Mouse (Mus musculus) midbrain, embryonic 14.5 days (tissue): ENCODE results near the gene Gpr15. TPM values are rescaled to one million over a fixed set of nuclear protein-coding genes. Genes with fewer than 3 reads are reported as not detected.

Experiments used
- ATAC-seq: fragments of 200-750 bp; cut with Nextera tagmentation; 2 replicates; pipeline ENCODE4 v1.8.0; 2017; ENCODE audit warnings: moderate number of reproducible peaks, moderate library complexity; ENCODE audit not compliant: low FRiP score, low TSS enrichment
- DNase-seq: peaks from one replicate; pipeline ENCODE4 v3.0.0-alpha.2; 2015
- H3K27ac ChIP-seq: fragments of 300-500 bp; sonication (generic); replicated peaks from 2 replicates; pipeline ENCODE4 v1.5.1; 2014; ENCODE audit warnings: mild to moderate bottlenecking, low read depth, low read length, moderate library complexity
- H3K27me3 ChIP-seq: fragments of 300-500 bp; sonication (generic); 2 replicates; pipeline ENCODE4 v1.6.1; 2014; ENCODE audit warnings: low read length, control low read depth, mixed read lengths; ENCODE audit not compliant: control insufficient read depth, insufficient read depth
- H3K36me3 ChIP-seq: fragments of 300-500 bp; sonication (generic); 2 replicates; pipeline ENCODE4 v1.6.1; 2014; ENCODE audit warnings: low read length, control low read depth; ENCODE audit not compliant: control insufficient read depth, insufficient read depth
- H3K4me1 ChIP-seq: fragments of 300-500 bp; sonication (generic); 2 replicates; pipeline ENCODE4 v1.6.1; 2014; ENCODE audit warnings: mild to moderate bottlenecking, antibody characterized with exemption, low read length, control low read depth; ENCODE audit not compliant: control insufficient read depth, insufficient read depth
- H3K4me2 ChIP-seq: fragments of 300-500 bp; sonication (generic); 2 replicates; pipeline ENCODE4 v1.6.1; 2014; ENCODE audit warnings: mild to moderate bottlenecking, low read length, moderate library complexity
- H3K4me3 ChIP-seq: fragments of 300-500 bp; sonication (generic); replicated peaks from 2 replicates; pipeline ENCODE4 v1.5.1; 2014; ENCODE audit warnings: low read depth, low read length
- H3K9ac ChIP-seq: fragments of 300-500 bp; sonication (generic); replicated peaks from 2 replicates; pipeline ENCODE4 v1.6.1; 2014; ENCODE audit warnings: mild to moderate bottlenecking, low read length, moderate library complexity
- H3K9me3 ChIP-seq: fragments of 300-500 bp; sonication (generic); 2 replicates; pipeline ENCODE4 v1.6.1; 2016; ENCODE audit warnings: low read length, control low read depth, mixed read lengths; ENCODE audit not compliant: control insufficient read depth
- WGBS: fragments of 180-500 bp; shearing (Covaris S2); extraction: QIAGEN DNeasy Blood & Tissue Kit; methylation state at CpG from one replicate; pipeline ENCODE4 v1.1.7; 2014; 5-methylcytosine and 5-hydroxymethylcytosine counted together
- polyA plus RNA-seq: library from polyadenylated mRNA; unstranded; fragments of >200 nt; fragmentation: Nextera tagmentation; extraction: Ambion mirVana; gene quantifications from 2 replicates; pipeline ENCODE4 v1.2.1, GENCODE M21; 2014

Gene Gpr15
- polyA plus RNA-seq, 1 experiment from 2014 or later: 0.13 TPM

GRCm38 (mm10) chr16:58682870-58683269, 36.0 kb downstream of the Gpr15 start:
- Histone ChIP-seq H3K4me1 (no peaks in the 10 kb centered on the region), H3K9ac (no peak overlapping the region), H3K4me3 (no peak overlapping the region), H3K36me3 (peaks cover 19% of the 10 kb centered on the region), H3K4me2 (no peak overlapping the region), H3K27me3 (no peaks in the 10 kb centered on the region), H3K9me3 (no peaks in the 10 kb centered on the region), H3K27ac (no peak overlapping the region)
- ATAC-seq (no peak), DNase-seq (no peak)
- 82% methylated on average over 7 of the region's 7 CpGs for WGBS

- Histone ChIP-seq H3K4me3 (no peak overlapping the region), H3K36me3 (peaks cover 25% of the 10 kb centered on the region), H3K9ac (no peak overlapping the region), H3K4me2 (no peak overlapping the region), H3K4me1 (no peaks in the 10 kb centered on the region), H3K9me3 (no peaks in the 10 kb centered on the region), H3K27ac (no peak overlapping the region), H3K27me3 (no peaks in the 10 kb centered on the region)
- WGBS: 85% methylated on average over 6 of the region's 6 CpGs
- ATAC-seq (no peak), DNase-seq (no peak)
These were observed 36.8 kb downstream of the Gpr15 start for GRCm38 (mm10) chr16:58682046-58682445.

- Histone ChIP-seq H3K27me3 (no peaks in the 10 kb centered on the region), H3K4me1 (no peaks in the 10 kb centered on the region), H3K36me3 (peaks cover 48% of the 10 kb centered on the region), H3K27ac (no peak overlapping the region), H3K9ac (no peak overlapping the region), H3K4me2 (no peak overlapping the region), H3K9me3 (no peaks in the 10 kb centered on the region), H3K4me3 (no peak overlapping the region)
- ATAC-seq (no peak), DNase-seq (no peak)
- WGBS: 81% methylated on average over 7 of the region's 7 CpGs
These were observed 40.2 kb downstream of the Gpr15 start for GRCm38 (mm10) chr16:58678660-58679059.

DNA sequence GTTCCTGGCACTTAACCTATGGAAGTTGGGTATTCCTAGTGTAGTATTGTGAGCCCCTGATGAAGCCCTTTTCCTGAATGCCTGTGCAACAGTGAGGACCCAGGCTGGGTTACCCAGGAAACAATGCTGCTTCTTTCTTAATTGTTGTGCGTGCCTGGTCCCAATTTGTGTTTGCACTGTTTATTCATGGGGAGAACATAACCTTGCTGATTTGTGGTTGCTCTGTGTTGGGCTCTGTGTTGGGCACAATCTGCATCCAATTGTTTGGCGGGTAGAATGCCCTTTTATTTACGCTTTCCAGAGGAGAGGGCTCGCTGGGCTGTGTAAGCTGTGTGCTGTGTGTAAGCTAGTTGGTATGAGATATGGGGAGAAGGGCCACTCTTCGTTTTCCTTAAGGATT, 41.4 kb downstream of the Gpr15 start:
- DNase-seq (no peak), ATAC-seq (no peak)
- no peaks in the 10 kb centered on the region for H3K27me3 ChIP-seq
- H3K9me3 ChIP-seq: no peaks in the 10 kb centered on the region
- H3K27ac ChIP-seq: no peak overlapping the region
- no peak overlapping the region for H3K9ac ChIP-seq
- H3K4me3 ChIP-seq: no peak overlapping the region
- H3K4me1 ChIP-seq: no peaks in the 10 kb centered on the region
- peaks cover 56% of the 10 kb centered on the region for H3K36me3 ChIP-seq
- WGBS: 84% methylated on average over 5 of the region's 5 CpGs
- H3K4me2 ChIP-seq: no peak overlapping the region

DNA sequence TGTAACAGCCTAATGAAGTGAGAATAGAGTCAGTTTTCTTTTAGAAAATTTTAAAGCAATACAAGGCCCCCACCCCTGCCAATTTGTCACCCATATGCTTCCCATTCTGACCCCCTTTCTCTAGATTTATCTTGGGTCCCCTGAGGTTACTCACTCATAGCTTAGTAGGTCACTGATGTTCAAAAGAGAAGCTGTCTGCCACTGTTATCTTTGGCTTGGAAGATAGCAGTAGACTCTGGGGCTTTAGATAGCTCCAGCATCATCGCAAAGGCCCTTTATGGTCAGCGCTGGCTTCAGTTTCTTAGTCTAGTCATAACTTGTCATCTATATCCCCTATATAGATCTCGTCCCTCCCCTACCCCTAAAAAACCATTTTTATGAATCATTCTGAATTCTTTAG, 42.2 kb downstream of the Gpr15 start:
- H3K36me3 ChIP-seq: peaks cover 51% of the 10 kb centered on the region
- ATAC-seq (no peak), DNase-seq (no peak)
- H3K4me3 ChIP-seq: no peak overlapping the region
- no peak overlapping the region for H3K4me2 ChIP-seq
- no peak overlapping the region for H3K27ac ChIP-seq
- no peaks in the 10 kb centered on the region for H3K27me3 ChIP-seq
- 95% methylated on average over 3 of the region's 3 CpGs for WGBS
- no peak overlapping the region for H3K9ac ChIP-seq
- no peaks in the 10 kb centered on the region for H3K9me3 ChIP-seq
- H3K4me1 ChIP-seq: 0 out of 2 replicates have a peak, but pooled peaks cover under 1% of the 10 kb centered on the region

GRCm38 (mm10) chr16:58676156-58676555, 42.7 kb downstream of the Gpr15 start:
- Histone ChIP-seq H3K4me3 (no peak overlapping the region), H3K27ac (no peak overlapping the region), H3K36me3 (peaks cover 47% of the 10 kb centered on the region), H3K4me1 (peaks cover 5% of the 10 kb centered on the region; the same call in 1 of the 2 replicates), H3K4me2 (no peak overlapping the region), H3K9me3 (no peaks in the 10 kb centered on the region), H3K9ac (no peak overlapping the region), H3K27me3 (no peaks in the 10 kb centered on the region)
- DNase-seq: no peak
- WGBS: 90% methylated on average over 7 of the region's 7 CpGs
- ATAC-seq: no peak

DNA sequence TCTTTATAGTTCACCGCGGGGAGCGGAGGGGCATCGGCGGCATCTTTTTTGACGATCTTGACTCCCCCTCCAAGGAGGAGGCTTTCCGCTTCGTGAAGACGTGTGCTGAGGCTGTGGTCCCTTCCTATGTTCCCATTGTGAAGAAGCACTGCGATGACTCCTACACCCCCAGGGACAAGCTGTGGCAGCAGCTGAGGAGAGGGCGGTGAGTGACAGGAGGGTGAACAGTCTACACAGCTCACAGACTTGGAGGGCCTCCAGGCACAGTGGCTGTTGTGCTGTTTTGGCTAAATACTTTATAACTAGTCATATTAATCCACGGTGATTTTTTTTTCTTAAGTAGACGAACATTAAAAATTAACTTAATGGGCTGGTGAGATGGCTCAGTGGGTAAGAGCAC, 43.6 kb downstream of the Gpr15 start:
- H3K4me3 ChIP-seq: no peak overlapping the region
- H3K9ac ChIP-seq: no peak overlapping the region
- no peaks in the 10 kb centered on the region for H3K27me3 ChIP-seq
- H3K4me1 ChIP-seq: peaks cover 10% of the 10 kb centered on the region; the same call in 1 of the 2 replicates
- DNase-seq (no peak), ATAC-seq (no peak)
- WGBS: 95% methylated on average over 13 of the region's 13 CpGs
- no peak overlapping the region for H3K4me2 ChIP-seq
- H3K27ac ChIP-seq: no peak overlapping the region
- no peaks in the 10 kb centered on the region for H3K9me3 ChIP-seq
- H3K36me3 ChIP-seq: peaks cover 43% of the 10 kb centered on the region

GRCm38 (mm10) chr16:58673811-58674410, 45.0 kb downstream of the Gpr15 start:
- Histone ChIP-seq H3K4me3 (no peak overlapping the region), H3K27ac (no peak overlapping the region), H3K27me3 (no peaks in the 10 kb centered on the region), H3K4me2 (no peak overlapping the region), H3K9me3 (no peaks in the 10 kb centered on the region), H3K36me3 (peaks cover 43% of the 10 kb centered on the region), H3K9ac (no peak overlapping the region), H3K4me1 (peaks cover 10% of the 10 kb centered on the region; the same call in 1 of the 2 replicates)
- ATAC-seq (no peak), DNase-seq (no peak)
- WGBS: 93% methylated on average over 15 of the region's 15 CpGs

GRCm38 (mm10) chr16:58672396-58672795, 46.5 kb downstream of the Gpr15 start:
- peaks cover 32% of the 10 kb centered on the region for H3K36me3 ChIP-seq
- WGBS: 94% methylated on average over 13 of the region's 13 CpGs
- H3K27ac ChIP-seq: no peak overlapping the region
- peaks cover 10% of the 10 kb centered on the region; the same call in 1 of the 2 replicates for H3K4me1 ChIP-seq
- H3K4me3 ChIP-seq: no peak overlapping the region
- no peak for DNase-seq
- ATAC-seq: no peak
- no peak overlapping the region for H3K9ac ChIP-seq
- no peaks in the 10 kb centered on the region for H3K9me3 ChIP-seq
- no peaks in the 10 kb centered on the region for H3K27me3 ChIP-seq
- H3K4me2 ChIP-seq: no peak overlapping the region
